Mouse (Mus musculus) megakaryocyte, embryonic 14.5 days (primary cell): ENCODE measurements at regions not wholly inside any gene's neighbourhood (a gene's known extent, or its start where the extent isn't known, plus 50 kb on each side); places are given as distances from the start of the nearest gene placed in this dataset.

ENCODE experiments used
- H3K27me3 ChIP-seq: replicated peaks from 2 replicates; pipeline ENCODE3; 2012; ENCODE audit warnings: inconsistent platforms
- H3K36me3 ChIP-seq: replicated peaks from 2 replicates; pipeline ENCODE3; 2012; ENCODE audit warnings: low read length, inconsistent platforms, mixed read lengths
- H3K4me1 ChIP-seq: 2 replicates; pipeline ENCODE4 v1.6.1; 2012; ENCODE audit warnings: inconsistent platforms
- H3K4me3 ChIP-seq: replicated peaks from 2 replicates; pipeline ENCODE3; 2012; ENCODE audit warnings: moderate library complexity, mild to moderate bottlenecking, inconsistent platforms
- H3K9me3 ChIP-seq: 2 replicates; pipeline ENCODE4 v1.6.1; 2012; ENCODE audit warnings: inconsistent platforms
- FLI1 ChIP-seq: IDR thresholded peaks from 2 replicates; pipeline ENCODE4 v1.6.1; 2012; ENCODE audit warnings: low read length, inconsistent platforms, mixed read lengths
- GATA1 ChIP-seq: IDR thresholded peaks from 3 replicates; pipeline ENCODE4 v1.6.1; 2012; ENCODE audit warnings: mixed read lengths, low read length, inconsistent platforms, borderline replicate concordance

DNA sequence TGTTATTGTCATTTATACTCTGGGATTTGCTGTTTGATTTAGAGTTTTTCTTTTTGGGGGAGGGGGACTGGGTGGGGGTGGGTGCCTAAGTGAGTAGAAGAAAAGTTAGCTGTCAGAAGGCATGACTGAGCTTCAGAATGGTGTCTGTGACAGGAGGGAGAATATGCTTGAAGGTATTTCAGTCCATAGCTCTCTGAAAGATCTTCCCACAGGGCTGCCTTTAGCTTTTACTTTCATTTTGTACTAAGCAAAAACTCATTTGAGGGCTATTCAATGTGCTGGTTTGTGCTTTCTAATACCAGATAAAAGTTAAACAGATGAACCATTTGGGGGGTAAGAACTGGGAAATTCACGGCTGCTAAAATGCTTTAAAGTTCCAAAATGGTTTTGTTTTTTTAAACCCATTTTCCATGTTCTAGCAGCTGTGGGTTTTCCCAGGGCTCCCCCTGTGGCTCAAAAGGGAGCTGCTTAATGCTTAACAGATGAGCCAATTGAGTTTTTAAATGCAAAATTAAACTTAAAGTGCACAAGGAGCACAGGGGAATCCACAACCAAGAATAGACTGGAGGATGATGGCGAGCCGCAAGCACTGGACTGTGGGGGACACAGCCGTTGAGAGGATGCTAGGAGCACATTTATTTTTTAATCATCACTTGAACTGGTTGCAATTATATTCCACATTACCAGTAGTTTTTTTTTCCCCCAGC is 538.5 kb upstream of the Zic4 start:
- Histone ChIP-seq H3K4me1 (no peaks in the 10 kb centered on the region), H3K9me3 (no peaks in the 10 kb centered on the region; the same call in 1 of the 2 replicates), H3K4me3 (peak overlapping the region; percentile 69), H3K27me3 (no peaks in the 10 kb centered on the region), H3K36me3 (no peaks in the 10 kb centered on the region)
- TF ChIP-seq GATA1 (no peak), FLI1 (no peak)

DNA sequence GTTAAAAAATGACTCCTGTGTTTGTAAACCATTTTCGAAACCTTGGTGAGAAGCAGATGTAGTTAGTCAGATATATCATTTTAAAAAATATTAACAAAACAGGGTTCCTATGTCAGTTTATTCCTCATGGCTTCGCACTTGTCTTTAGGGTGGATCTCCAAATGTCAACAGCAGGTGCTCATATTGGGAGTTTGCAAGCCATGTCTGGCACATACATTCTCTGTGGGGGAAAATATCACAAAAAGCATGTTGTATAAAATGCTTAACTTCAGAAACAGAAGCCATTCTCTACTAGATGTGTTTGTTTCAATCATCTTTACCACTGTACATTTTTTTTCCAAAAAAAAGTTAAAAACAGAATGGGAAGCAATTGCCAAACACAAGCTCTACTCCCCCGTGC is 534.7 kb upstream of the Zic4 start:
- Histone ChIP-seq H3K4me3 (no peak overlapping the region), H3K4me1 (no peaks in the 10 kb centered on the region), H3K36me3 (no peaks in the 10 kb centered on the region), H3K9me3 (no peaks in the 10 kb centered on the region), H3K27me3 (no peaks in the 10 kb centered on the region)
- no peak for TF ChIP-seq FLI1
- TF ChIP-seq GATA1 = no peak

DNA sequence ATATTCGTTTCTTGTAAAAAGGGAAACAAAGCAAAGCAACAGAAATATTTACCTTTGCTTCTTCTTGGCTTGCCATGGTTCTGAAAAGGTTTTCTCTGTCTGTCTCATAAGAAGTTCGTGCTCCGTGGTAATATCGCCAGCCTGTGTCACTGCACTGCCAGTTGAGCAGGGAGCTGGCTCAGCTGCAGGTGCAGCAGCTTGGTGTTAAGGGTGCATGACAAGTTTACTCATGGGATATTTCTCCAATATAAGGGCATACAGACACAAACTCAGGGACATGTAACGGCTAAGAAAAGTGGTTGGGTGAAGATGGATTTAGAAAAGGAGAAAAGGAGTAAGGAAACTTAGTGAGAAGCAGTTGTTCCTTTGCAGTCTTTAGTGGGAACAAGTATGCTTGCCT is 533.5 kb upstream of the Zic4 start:
- Histone ChIP-seq H3K27me3 (no peaks in the 10 kb centered on the region), H3K9me3 (no peaks in the 10 kb centered on the region), H3K4me3 (no peak overlapping the region), H3K4me1 (no peaks in the 10 kb centered on the region), H3K36me3 (no peaks in the 10 kb centered on the region)
- no peak for TF ChIP-seq GATA1
- no peak for TF ChIP-seq FLI1

DNA sequence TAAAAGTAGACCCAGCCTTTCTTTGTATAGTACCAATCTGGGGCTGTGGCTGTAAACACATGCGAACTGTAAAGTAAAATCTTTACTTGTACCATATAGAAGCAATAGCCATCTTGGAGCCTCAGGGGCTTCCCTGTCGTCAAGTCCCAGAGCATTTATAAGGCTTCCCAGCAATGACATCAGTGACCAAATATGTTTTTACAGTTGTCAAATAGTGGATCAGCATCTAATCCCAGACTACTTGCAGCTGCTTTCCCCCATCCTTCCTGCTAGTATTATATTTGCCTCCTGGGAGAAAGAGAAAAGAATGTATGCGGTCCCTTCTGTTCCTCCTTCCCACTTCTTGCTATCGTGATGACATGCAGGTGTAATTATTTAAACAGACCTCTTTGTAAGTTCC is 531.5 kb upstream of the Zic4 start:
- TF ChIP-seq FLI1 (no peak), GATA1 (no peak)
- H3K4me3 ChIP-seq = no peak overlapping the region

DNA sequence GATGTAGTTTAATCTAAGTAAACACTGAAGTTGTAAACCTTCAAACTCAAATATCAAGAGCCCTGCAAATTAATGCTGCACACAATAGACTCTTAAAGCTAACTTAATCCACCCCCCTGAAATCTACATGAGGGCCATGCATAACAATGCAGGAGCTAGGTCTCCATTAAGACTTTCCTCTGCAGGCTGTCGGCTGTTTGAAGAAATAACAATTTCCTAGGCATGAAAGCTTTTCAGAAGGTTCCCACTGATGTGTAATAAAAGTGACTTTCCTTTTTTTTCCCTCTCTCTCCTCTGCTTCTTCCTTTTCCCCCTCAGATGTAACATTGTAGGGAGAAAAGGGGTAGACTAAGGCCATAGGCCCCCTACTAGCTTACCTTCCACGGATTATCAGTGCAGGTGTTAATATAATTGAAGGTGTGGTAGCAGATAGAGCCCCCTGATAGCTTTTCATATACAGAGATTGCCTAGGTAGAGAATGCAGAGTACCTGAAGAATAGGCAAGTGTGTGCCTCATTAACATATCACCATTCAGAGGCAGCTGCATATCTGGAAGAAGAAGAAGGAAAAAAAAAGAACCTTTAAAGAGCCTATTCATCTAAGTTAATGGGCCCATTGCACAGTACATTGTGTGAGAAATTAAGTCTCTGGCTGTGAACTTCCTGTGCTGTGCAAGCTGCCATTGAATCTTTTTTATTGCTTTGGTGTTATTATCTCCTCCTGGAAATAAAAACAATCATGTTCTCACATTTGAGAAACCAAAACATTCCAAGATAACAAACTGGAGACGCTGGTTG is 528.3 kb upstream of the Zic4 start:
- no peaks in the 10 kb centered on the region for H3K27me3 ChIP-seq
- no peak for TF ChIP-seq GATA1
- no peak for TF ChIP-seq FLI1
- no peaks in the 10 kb centered on the region for H3K4me1 ChIP-seq
- H3K4me3 ChIP-seq = no peak overlapping the region
- no peaks in the 10 kb centered on the region for H3K9me3 ChIP-seq
- H3K36me3 ChIP-seq = no peaks in the 10 kb centered on the region

More for the DNA sequence above, 531.5 kb upstream of the Zic4 start:
- Histone ChIP-seq H3K36me3 (no peaks in the 10 kb centered on the region), H3K9me3 (no peaks in the 10 kb centered on the region), H3K27me3 (no peaks in the 10 kb centered on the region), H3K4me1 (no peaks in the 10 kb centered on the region)

DNA sequence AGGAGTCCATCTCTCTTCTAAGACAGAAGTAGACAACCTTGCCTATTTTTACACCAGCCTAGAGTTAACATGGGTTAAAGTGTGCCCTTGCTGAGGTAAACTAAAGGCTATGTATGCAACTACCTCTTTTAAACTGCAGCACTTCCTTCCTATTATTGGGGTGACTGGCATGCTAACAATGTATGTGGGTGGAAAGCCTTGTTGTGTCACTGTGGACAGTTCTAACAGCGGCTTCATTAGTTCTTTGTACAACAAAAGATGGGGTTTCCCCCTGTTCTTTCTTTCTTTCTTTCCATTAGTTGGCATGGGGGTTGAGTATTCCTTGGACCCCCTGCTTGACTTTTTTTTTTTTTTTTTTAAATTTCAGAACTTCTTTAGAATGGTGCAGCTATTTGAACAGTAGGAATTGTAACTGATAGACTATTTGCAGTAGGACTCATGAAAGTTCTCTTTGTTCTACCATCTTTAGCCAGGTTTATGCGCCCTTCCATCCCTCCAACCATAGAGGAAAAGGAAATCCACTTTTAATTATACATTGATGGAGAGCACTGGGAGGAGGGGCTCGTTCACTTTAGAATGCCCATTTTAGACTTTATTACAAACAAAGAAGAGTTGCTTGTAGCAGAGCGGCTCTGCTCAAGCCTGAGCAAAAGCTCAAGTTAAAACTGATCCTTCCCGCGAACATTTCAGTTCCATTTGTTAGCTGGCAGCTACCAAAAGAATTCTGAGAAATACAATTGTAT is 523.9 kb upstream of the Zic4 start:
- H3K4me3 ChIP-seq = no peak overlapping the region
- no peaks in the 10 kb centered on the region for H3K36me3 ChIP-seq
- TF ChIP-seq FLI1 = no peak
- no peak for TF ChIP-seq GATA1
- H3K4me1 ChIP-seq = no peaks in the 10 kb centered on the region
- no peaks in the 10 kb centered on the region for H3K9me3 ChIP-seq
- no peaks in the 10 kb centered on the region for H3K27me3 ChIP-seq

DNA sequence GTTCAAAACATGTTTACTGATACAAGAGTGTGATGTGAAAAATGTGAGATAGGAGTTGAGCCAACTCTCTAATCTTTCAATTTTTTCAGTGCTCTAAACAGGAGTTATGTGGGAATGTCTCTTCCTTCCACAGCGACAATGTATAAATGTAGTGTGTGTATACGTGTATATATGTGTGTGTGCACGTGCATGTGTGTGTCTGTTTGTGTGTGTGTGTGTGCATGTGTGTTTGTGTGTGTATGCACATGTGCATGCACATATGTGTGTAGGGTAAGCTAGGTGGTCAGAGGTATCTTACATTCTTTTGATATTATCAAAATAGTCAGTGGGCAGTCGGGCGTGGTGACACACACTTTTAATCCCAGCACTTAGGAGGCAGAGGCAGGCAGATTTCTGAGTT is 511.2 kb upstream of the Zic4 start:
- Histone ChIP-seq H3K4me3 (no peak overlapping the region), H3K4me1 (no peaks in the 10 kb centered on the region), H3K27me3 (no peaks in the 10 kb centered on the region), H3K9me3 (no peaks in the 10 kb centered on the region), H3K36me3 (no peaks in the 10 kb centered on the region)
- TF ChIP-seq FLI1 (no peak), GATA1 (no peak)

DNA sequence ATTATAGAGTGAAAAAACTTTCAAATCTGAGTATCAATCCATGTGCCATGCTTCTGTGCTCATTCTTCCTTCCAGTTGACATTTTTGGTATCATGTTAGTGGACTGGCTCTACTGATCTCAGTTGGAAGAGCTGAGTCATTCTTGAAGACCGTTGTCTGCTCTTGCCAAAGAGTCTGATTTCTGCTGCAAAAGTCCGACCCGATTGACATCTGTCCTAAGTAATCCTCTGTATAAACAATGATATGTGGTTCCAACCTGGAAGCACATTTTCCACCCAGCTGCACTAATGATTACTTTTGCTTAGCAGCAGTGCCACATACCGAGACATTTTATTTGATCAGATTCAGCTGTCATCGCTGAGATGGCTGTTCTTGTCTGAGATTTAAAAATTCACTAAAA is 490.6 kb upstream of the Zic4 start:
- no peaks in the 10 kb centered on the region for H3K27me3 ChIP-seq
- no peaks in the 10 kb centered on the region for H3K4me1 ChIP-seq
- H3K9me3 ChIP-seq = no peaks in the 10 kb centered on the region
- no peaks in the 10 kb centered on the region for H3K36me3 ChIP-seq
- TF ChIP-seq GATA1 (no peak), FLI1 (no peak)
- no peak overlapping the region for H3K4me3 ChIP-seq

DNA sequence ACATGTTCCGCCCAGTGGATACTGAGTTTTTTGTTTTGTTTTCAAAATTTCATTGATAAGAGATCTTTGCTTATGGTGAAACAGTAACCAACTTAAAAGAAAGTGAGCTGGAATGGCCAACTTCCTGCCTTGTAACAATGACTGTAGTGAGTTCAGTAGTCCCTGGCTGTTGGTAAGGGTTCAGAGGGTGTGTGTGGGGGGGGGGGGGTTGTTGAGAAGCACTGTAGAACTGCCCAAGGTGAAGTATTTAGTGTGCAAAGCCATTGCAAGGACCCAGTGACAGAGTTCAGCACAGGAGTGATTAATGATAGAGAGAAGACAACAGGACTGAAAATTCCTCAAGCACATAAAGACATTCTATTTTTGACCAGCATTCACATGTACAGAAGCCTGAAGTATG is 477.7 kb upstream of the Zic4 start:
- H3K36me3 ChIP-seq = no peaks in the 10 kb centered on the region
- TF ChIP-seq GATA1 (no peak), FLI1 (no peak)
- H3K27me3 ChIP-seq = no peaks in the 10 kb centered on the region
- H3K4me3 ChIP-seq = no peak overlapping the region
- H3K9me3 ChIP-seq = 0 out of 2 replicates have a peak, but pooled peaks cover 3% of the 10 kb centered on the region
- H3K4me1 ChIP-seq = no peaks in the 10 kb centered on the region
